Mouse (Mus musculus) embryonic facial prominence, embryonic 12.5 days (tissue): ENCODE data around the gene Jph3. TPM values are rescaled to one million over a fixed set of nuclear protein-coding genes. Genes with fewer than 3 reads are reported as not detected.

Experiments
- ATAC-seq: fragments of 200-750 bp; cut with Nextera tagmentation; 2 replicates; pipeline ENCODE4 v1.8.0; 2017; ENCODE audit not compliant: insufficient number of reproducible peaks, insufficient read depth, low FRiP score, low TSS enrichment
- H3K27ac ChIP-seq: fragments of 300-500 bp; sonication (generic); 2 replicates; pipeline ENCODE4 v1.5.1; 2016; ENCODE audit warnings: mild to moderate bottlenecking
- H3K27me3 ChIP-seq: fragments of 300-500 bp; sonication (generic); 2 replicates; pipeline ENCODE4 v1.6.1; 2016; ENCODE audit warnings: mild to moderate bottlenecking, moderate library complexity
- H3K36me3 ChIP-seq: fragments of 300-500 bp; sonication (generic); 2 replicates; pipeline ENCODE4 v1.6.1; 2016; ENCODE audit warnings: mild to moderate bottlenecking
- H3K4me1 ChIP-seq: fragments of 300-500 bp; sonication (generic); 2 replicates; pipeline ENCODE4 v1.6.1; 2016
- H3K4me2 ChIP-seq: fragments of 300-500 bp; sonication (generic); replicated peaks from 2 replicates; pipeline ENCODE4 v1.6.1; 2016; ENCODE audit warnings: mild to moderate bottlenecking, moderate library complexity
- H3K4me3 ChIP-seq: fragments of 300-500 bp; sonication (generic); 2 replicates; pipeline ENCODE4 v1.5.1; 2016; ENCODE audit warnings: mild to moderate bottlenecking
- H3K9ac ChIP-seq: fragments of 300-500 bp; sonication (generic); 2 replicates; pipeline ENCODE4 v1.6.1; 2016; ENCODE audit warnings: mild to moderate bottlenecking, moderate library complexity
- H3K9me3 ChIP-seq: fragments of 300-500 bp; sonication (generic); 2 replicates; pipeline ENCODE4 v1.6.1; 2016; ENCODE audit warnings: mild to moderate bottlenecking, moderate library complexity
- WGBS: fragments of 180-500 bp; shearing (Covaris S2); methylation state at CpG from one replicate; pipeline ENCODE4 v1.1.7; 2016; 5-methylcytosine and 5-hydroxymethylcytosine counted together
- polyA plus RNA-seq: library from polyadenylated mRNA; unstranded; fragments of >200 nt; fragmentation: Nextera tagmentation; extraction: Ambion mirVana; gene quantifications from 2 replicates; pipeline ENCODE4 v1.2.1, GENCODE M21; 2016

Jph3 gene
- polyA plus RNA-seq, 1 experiment from 2014 or later = 6.7 TPM

DNA sequence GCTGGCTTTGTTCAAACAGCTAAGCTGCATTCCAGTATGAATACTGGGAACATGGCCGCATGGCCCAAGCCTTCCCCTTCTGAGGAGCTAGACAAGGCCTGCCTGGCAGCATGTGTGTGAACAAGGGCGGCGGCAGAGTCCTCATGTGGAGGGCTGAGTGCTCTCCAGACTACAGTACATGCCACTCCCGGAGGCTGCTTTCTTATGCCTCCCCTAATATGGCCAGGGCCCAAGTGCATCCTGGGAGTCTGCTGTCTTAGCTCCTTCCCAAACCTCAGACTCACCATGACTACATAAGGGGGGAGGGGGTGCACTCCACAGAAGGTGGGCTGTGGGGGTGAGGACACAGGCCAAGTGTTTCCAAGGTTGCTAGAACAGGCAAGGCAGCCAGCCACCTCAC, 63.2 kb downstream of the Jph3 start:
- Histone ChIP-seq H3K4me1 (no peaks in the 10 kb centered on the region), H3K4me2 (no peak overlapping the region), H3K9me3 (no peaks in the 10 kb centered on the region), H3K27ac (no peak overlapping the region), H3K9ac (no peak overlapping the region), H3K27me3 (no peaks in the 10 kb centered on the region), H3K36me3 (peaks cover 31% of the 10 kb centered on the region), H3K4me3 (no peak overlapping the region)
- WGBS = 86% methylated on average over 4 of the region's 4 CpGs
- no peak for ATAC-seq

DNA sequence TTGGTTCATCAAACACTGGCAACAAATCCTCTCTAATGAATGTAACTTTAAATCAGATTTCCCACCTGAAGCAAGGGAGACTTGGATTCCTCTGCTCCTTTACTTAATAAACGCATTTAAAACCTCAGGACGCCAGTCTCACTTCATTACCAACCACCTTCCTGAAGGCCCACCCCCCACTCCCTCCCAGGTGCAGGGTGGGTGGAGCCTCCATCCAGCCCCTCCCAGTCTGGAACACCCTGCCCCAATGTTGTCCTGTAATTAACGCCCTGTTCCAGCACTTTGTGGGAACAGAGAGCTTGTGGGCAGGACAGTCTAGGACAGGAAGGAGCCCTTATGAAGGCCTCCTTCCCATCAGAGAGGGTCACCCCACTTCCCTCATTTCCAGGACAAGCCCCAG, 64.7 kb downstream of the Jph3 start:
- Histone ChIP-seq H3K36me3 (peaks cover 46% of the 10 kb centered on the region), H3K4me3 (no peak overlapping the region), H3K4me1 (no peaks in the 10 kb centered on the region), H3K9me3 (no peaks in the 10 kb centered on the region), H3K27me3 (no peaks in the 10 kb centered on the region), H3K4me2 (no peak overlapping the region), H3K27ac (no peak overlapping the region), H3K9ac (no peak overlapping the region)
- WGBS = 44% methylated on average over 3 of the region's 3 CpGs
- ATAC-seq = no peak

DNA sequence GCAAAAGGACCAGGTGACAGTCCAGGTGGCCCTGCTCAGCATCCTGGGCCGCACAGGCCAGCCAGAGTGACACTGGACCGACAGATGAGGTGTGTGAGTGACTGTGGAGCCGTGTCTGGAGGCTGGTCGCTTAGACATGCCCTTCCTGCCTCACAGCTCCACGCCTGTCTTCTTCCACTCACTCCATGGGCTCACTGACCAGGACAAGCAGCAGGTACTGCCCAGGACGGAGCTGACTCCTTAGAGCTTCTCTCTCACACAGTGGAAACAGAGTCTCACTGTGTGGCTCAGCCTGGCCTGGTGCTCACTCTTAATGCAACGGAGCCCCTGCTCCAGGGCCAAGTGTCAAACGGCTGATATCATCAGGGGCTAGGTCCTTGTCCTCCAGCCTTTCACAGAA, 66.0 kb downstream of the Jph3 start:
- 87% methylated on average over 8 of the region's 8 CpGs for WGBS
- H3K4me1 ChIP-seq = no peaks in the 10 kb centered on the region
- H3K4me2 ChIP-seq = no peak overlapping the region
- no peak overlapping the region for H3K27ac ChIP-seq
- H3K9me3 ChIP-seq = no peaks in the 10 kb centered on the region
- no peak overlapping the region for H3K4me3 ChIP-seq
- no peaks in the 10 kb centered on the region for H3K27me3 ChIP-seq
- H3K36me3 ChIP-seq = peaks cover 51% of the 10 kb centered on the region
- ATAC-seq = no peak
- no peak overlapping the region for H3K9ac ChIP-seq

DNA sequence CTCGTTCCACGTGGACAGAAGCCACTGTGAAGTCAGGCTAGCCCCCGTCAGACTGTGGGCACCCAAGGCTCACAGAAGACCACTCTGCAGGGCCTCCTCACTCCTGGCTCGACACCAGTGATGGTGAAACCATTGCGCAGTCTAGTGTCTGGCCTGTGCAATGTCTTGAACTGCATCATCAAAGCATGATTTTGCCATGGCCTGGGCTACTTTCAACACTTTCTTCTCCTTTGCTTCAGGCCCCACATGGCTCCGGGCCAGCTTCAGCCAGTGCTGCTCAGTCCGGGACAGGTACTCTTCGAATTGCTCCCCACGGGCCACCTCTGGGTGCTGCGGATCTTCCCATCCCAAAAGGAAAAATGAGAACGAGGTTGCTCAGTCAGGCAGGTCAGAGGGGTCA, 67.0 kb downstream of the Jph3 start:
- H3K27me3 ChIP-seq = no peaks in the 10 kb centered on the region
- no peaks in the 10 kb centered on the region for H3K9me3 ChIP-seq
- no peak overlapping the region for H3K4me2 ChIP-seq
- 91% methylated on average over 11 of the region's 11 CpGs for WGBS
- H3K27ac ChIP-seq = no peak overlapping the region
- H3K36me3 ChIP-seq = peaks cover 60% of the 10 kb centered on the region
- H3K9ac ChIP-seq = no peak overlapping the region
- ATAC-seq = no peak
- no peaks in the 10 kb centered on the region for H3K4me1 ChIP-seq
- H3K4me3 ChIP-seq = no peak overlapping the region

DNA sequence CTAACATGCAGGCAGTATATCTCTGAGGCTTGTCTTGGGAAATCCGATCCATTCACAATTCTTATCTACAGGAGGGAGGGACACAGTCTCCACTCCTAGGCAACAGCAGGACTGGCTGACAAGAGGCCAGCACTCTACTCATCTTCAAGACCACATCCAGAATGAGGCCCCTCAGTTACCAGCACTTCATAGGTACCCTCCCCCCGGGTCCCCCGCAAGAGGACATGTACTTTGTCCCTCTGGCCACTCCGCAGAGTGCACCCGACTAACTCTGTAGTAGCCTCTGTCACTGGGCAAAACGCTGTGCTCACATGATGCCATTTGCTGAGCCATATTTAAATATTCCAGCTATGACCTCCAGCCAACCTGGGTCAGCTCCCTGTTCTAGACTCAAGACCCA, 69.0 kb downstream of the Jph3 start:
- Histone ChIP-seq H3K36me3 (peaks cover 72% of the 10 kb centered on the region), H3K9me3 (no peaks in the 10 kb centered on the region), H3K27ac (no peak overlapping the region), H3K9ac (no peak overlapping the region), H3K27me3 (no peaks in the 10 kb centered on the region), H3K4me2 (no peak overlapping the region), H3K4me1 (no peaks in the 10 kb centered on the region), H3K4me3 (no peak overlapping the region)
- no peak for ATAC-seq
- WGBS = 92% methylated on average over 6 of the region's 6 CpGs

DNA sequence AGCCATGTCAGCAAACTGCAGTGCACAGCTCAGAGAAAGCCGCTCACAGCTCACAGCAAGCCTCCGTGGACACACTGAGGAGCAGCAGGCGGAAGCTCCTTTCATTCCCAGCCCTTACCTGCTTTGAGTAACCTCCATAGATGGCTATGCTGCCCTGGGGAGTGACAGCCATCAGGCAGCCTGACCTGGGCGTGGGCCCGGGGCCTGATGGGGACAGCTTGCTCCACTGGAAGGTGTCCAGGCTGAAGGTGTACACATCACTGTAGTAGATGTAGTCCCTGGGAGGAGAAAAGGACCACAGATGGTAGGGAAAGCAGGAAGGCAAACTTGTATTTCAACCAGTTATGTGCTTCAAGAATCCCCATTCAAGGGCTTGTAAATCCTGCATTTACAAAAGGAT, 75.4 kb downstream of the Jph3 start:
- H3K27me3 ChIP-seq = no peaks in the 10 kb centered on the region
- no peak for ATAC-seq
- H3K4me3 ChIP-seq = no peak overlapping the region
- H3K4me2 ChIP-seq = no peak overlapping the region
- H3K36me3 ChIP-seq = peaks cover 50% of the 10 kb centered on the region
- no peaks in the 10 kb centered on the region for H3K9me3 ChIP-seq
- H3K9ac ChIP-seq = no peak overlapping the region
- H3K27ac ChIP-seq = no peak overlapping the region
- 95% methylated on average over 5 of the region's 5 CpGs for WGBS
- H3K4me1 ChIP-seq = no peaks in the 10 kb centered on the region

DNA sequence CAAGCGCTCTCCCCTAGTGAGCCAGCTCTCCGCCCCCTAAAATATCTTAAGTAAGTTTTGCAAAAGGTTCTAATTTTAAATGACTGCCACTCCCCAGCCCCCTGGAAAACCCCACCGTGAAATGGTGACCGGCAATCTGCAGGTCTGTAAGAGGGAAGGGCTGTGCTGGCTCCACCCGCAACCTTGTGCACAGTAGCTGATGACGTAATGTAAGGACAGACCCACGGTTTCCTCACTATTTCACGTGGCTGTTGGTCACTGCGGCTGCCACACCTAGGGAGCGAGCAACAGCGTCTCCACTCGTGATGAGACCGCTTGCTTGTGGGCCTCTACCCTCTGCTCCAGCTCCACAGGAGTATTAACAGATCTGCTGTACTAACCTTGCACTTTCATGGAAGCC, 76.7 kb downstream of the Jph3 start:
- ATAC-seq = no peak
- WGBS = 85% methylated on average over 13 of the region's 13 CpGs
- H3K36me3 ChIP-seq = peaks cover 49% of the 10 kb centered on the region
- H3K27me3 ChIP-seq = no peaks in the 10 kb centered on the region
- H3K9me3 ChIP-seq = no peaks in the 10 kb centered on the region
- no peak overlapping the region for H3K4me2 ChIP-seq
- H3K27ac ChIP-seq = no peak overlapping the region
- H3K4me1 ChIP-seq = no peaks in the 10 kb centered on the region
- H3K9ac ChIP-seq = no peak overlapping the region
- H3K4me3 ChIP-seq = no peak overlapping the region

DNA sequence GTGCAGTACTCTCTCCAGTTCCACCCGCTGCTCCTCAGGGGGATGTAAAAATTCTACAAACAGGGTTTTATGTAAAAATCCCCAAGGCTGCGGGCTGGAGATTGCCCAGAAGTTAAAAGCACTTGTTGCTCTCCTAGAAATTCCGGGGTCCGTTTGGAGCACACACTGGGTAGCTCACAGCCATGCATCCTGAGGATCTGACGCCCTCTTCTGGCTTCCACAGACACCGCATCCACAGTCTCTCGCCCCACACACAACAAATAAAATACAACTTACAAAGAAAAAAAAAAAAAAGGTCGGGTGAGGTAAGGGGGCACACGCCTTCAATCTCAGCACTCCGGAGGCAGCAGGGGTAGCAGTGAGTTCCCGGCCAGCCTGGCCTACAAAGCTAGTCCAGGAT, 78.6 kb downstream of the Jph3 start:
- Histone ChIP-seq H3K4me2 (no peak overlapping the region), H3K27me3 (no peaks in the 10 kb centered on the region), H3K36me3 (peaks cover 53% of the 10 kb centered on the region), H3K27ac (no peak overlapping the region), H3K4me3 (no peak overlapping the region), H3K4me1 (no peaks in the 10 kb centered on the region), H3K9me3 (no peaks in the 10 kb centered on the region), H3K9ac (no peak overlapping the region)
- WGBS = 75% methylated on average over 11 of the region's 11 CpGs
- no peak for ATAC-seq

DNA sequence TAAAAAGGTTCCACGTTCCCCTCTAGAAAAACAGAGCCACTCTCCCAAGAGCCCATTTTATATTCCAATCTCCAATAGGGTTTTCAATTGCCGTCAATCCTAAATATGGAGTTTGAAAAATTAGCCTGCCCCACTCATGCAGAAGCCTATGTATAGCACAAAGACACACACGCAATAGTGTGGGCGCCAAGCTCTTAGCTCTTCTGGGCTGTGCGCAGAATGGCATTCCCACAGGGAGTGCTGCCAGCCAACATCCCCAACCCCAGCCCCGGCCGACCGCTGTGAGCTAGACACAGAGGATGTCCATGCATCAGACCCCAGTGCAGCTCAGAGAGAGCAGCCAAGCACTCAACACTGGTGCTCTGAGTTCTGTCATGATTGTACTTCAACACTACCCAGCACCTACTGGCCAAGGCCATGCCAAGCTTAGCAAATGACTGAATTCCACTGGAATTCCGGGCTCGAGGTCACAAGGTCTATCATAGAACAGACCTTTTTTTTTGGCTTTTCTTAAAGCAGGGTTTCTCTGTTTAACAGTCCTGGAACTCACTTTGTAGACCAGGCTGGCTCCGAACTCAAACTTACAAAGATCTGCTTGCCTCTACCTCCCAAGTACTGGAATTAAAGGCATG, 80.2 kb downstream of the Jph3 start:
- H3K9me3 ChIP-seq = no peaks in the 10 kb centered on the region
- WGBS = 90% methylated on average over 11 of the region's 11 CpGs
- H3K27me3 ChIP-seq = no peaks in the 10 kb centered on the region
- H3K4me3 ChIP-seq = no peak overlapping the region
- H3K36me3 ChIP-seq = peaks cover 58% of the 10 kb centered on the region
- no peaks in the 10 kb centered on the region for H3K4me1 ChIP-seq
- no peak for ATAC-seq
- no peak overlapping the region for H3K9ac ChIP-seq
- H3K27ac ChIP-seq = no peak overlapping the region
- no peak overlapping the region for H3K4me2 ChIP-seq

DNA sequence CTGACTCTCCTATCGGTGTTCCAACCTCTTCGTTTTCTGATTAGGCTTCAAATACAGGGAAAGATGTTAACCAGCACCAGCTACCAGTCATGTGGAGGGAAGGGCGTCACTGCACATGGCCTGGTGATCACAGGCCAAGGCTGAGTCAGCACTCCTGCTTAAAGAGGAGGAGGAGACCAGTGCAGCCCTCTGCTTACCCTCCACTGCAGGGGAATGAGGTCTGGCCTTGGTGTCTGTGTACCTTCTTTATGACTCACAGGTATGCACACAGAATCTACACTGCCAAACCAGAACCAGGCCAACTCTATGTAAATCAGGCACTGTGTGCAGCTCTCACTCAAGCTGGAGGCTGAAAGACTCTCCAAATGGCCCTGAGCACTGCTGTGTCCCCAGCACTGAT, 82.1 kb downstream of the Jph3 start:
- Histone ChIP-seq H3K27me3 (no peaks in the 10 kb centered on the region), H3K4me3 (no peak overlapping the region), H3K9me3 (no peaks in the 10 kb centered on the region), H3K36me3 (peaks cover 58% of the 10 kb centered on the region), H3K27ac (no peak overlapping the region), H3K4me1 (no peaks in the 10 kb centered on the region), H3K4me2 (no peak overlapping the region), H3K9ac (no peak overlapping the region)
- no peak for ATAC-seq
- WGBS = 89% methylated on average over 3 of the region's 3 CpGs

DNA sequence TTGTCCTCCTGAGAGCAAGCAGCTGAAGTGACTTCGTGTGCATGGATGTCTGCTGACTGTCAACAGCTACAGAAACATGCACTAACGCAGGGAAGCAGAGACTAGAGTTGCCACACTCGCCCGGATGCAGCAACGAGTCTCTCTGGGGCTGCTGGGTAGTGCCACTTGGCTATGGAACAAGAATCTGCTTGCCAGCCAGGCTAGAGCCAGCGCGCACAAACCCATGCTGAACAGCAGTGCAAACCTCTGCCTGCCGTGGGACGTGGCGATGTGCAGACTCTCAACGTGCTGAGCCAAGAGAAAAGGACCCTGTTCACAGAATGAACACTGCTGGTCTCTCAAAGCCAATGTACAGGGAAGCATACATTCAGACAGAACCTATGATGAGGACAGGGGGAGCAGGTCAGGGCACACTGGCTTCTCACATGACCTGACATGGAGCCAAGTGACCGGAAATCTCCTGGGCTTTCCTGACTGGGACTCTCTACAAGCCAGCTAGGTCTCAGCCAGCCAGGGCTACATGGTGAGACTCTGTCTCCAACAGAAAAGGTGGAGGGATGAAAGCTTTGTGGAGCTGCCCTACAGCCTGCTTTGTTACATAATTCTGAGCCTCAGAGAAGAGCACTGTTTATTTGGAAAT, 82.6 kb downstream of the Jph3 start:
- Histone ChIP-seq H3K27ac (no peak overlapping the region), H3K4me2 (no peak overlapping the region), H3K9me3 (no peaks in the 10 kb centered on the region), H3K4me3 (no peak overlapping the region), H3K27me3 (no peaks in the 10 kb centered on the region), H3K9ac (no peak overlapping the region), H3K4me1 (no peaks in the 10 kb centered on the region), H3K36me3 (peaks cover 58% of the 10 kb centered on the region)
- no peak for ATAC-seq
- 93% methylated on average over 12 of the region's 12 CpGs for WGBS

DNA sequence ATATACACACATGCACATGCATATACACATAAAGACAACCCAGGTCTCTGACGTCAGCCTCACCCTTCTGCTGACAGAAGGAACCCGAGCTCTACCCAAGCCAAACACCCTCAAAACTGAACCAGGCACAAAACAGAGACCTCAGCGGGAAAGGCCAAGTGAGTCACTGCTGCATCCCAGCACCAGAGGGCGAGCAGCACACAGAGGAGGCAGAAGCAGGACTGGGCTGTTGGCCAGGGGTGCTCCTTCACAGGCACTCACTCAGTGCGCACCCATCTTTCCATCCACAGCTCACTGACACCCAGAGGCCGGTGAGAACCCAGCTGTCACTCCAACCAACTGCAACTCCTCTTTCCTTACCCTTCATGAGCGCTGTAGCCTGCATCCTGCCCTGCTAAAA, 88.8 kb downstream of the Jph3 start:
- no peak overlapping the region for H3K4me3 ChIP-seq
- 87% methylated on average over 7 of the region's 7 CpGs for WGBS
- peaks cover 60% of the 10 kb centered on the region for H3K36me3 ChIP-seq
- H3K4me2 ChIP-seq = no peak overlapping the region
- H3K9me3 ChIP-seq = no peaks in the 10 kb centered on the region
- no peak for ATAC-seq
- no peak overlapping the region for H3K27ac ChIP-seq
- no peaks in the 10 kb centered on the region for H3K4me1 ChIP-seq
- no peak overlapping the region for H3K9ac ChIP-seq
- H3K27me3 ChIP-seq = no peaks in the 10 kb centered on the region
